Mouse (Mus musculus) layer of hippocampus, adult 9-10 months (tissue): Measurements from ENCODE around the gene Wdr3.

Experiments
- DNase-seq: peaks from one replicate; pipeline ENCODE4 v3.0.0; 2022; ENCODE audit warnings: low spot score

The Wdr3 gene

DNA sequence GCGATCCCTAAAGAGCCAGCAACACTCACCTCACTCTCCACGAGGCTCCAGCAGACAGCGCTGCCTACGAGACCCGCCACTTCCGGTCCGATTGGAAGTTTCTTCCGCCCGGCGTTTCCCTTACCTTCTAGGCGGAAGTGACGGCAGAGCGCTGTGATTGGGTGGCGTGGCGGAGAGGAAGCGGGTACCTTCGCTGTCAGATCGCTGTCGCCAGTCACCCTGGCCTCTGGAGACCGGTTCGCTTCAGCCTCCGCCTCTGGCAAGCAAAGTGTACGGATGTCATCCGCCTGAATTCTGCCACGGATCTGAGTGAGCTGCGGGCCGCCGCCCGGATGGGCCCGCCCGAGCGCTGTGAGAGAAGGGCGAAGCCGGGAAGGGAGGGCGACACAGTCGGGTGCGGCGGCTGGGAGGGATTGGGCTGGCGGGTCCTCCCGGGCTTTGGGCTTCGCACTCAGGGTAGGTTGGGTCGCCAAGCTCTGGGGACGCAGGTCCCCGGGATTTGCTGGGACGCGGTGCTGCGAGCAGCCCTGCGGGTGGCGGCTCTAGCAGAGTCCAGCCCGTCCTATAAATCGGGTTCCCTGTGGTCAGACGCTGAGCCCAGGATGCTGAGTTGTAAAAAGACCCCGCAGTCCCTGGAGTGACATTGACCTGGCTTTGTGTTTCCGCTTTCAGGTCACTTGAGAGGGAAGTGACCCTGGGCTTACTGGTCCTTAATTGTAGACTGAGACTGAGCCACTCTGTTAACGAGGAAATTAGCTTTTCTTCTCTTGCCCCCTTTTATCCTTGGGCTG lies at the start of gene Wdr3, which contains the start of gene Gdap2:
Gene Wdr3, minus strand, starts transcription at position 93 of the 791 bp plus-strand sequence.
Gene Gdap2, plus strand, starts transcription at position 67 of the 791 bp plus-strand sequence.
- DNase-seq: peak; percentile 84

DNA sequence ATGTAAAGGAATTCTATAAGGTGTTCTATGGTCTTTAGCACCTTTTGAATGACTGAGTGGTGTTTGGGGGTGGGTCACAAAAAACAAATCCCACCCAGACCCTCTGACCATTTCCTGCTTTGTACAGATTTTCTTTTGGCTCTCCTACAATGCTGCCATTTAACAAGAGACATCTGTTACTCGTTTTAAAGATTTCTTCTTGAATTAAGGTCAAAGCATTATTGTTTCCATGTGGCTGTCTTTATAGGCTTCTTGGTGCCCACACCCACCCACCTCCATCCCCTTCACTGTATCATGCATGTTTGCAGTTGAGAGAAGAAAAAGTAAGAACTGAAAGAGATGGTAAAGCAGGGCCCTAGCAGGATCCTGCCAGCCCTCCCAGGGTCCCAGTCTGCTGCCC lies 44.8 kb upstream of the Wdr3 start:
- no peak for DNase-seq

DNA sequence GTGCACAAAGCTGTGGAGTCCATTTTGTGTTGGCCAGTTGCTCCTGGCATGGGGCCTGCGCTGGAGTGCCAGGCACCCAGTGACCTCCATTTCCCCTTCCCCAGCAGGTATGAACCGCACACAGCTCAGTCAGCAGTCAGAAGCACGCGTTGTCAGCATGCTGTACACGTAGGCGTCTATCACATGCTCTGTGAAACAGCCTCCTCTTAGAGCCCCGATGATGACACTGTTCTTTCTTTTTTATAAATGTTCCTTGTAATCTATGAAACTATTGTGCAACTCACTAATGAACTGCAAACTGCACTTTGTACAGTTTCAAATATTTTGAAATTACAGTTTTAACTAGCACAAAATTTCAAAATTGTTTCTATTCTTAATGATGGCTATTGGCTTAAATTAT lies 39.3 kb upstream of the Wdr3 start:
- no peak for DNase-seq

DNA sequence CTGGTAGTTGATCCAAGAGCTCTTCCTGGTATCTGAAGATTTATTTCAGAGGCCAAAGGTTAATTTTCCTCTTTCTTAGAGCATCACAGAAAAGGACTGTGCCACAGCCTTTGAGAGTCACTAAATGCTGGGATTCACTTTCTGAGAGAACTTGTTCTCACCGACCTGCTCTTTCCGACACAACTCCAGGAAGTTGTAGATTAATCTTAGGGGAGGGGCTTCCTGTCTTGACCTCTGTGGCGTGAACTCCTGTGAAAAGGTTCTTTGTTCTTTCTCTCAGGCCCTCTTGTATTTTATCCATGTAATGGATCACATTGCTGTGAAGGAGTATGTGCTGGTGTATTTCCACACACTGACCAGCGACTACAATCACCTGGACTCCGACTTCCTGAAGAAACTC lies 32.0 kb upstream of the Wdr3 start:
- no peak for DNase-seq

DNA sequence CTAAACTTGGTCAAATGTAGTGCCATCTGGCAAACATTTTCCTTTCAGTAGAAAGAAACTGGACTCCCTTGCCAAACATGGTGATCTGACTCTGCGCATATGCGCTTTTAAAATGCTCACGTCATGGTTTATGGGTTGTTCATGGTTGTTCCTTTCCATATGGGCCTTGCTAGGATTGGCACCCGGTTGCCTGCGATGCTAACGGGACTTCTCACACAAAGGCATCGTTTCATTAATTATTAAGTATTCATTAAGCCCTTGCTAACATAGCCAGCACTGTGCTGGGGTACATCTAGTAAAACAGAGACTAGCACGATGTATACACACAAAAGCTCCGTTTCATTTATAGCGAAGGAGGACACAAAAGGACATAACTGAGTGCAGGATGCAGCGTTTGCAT lies 27.7 kb upstream of the Wdr3 start:
- DNase-seq: no peak

DNA sequence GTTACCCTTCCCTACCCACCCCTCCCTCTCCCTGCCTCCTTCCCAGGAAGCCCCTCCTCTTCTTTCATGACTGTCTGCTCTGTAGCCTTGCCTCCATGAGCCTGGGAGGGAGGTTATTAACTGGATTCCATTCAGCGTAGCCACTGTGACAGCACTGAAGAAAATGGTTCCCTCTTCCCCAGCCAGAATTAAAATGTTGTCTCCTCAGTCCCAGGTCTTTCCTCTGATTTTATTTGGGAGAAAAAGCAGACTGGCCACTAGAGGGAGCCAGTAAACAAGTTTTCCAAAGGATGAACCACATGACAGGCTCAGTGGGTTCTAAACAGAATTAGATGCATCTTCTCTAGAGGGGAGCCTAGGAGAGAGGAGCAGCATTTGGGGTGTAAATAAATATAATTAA lies 27.2 kb upstream of the Wdr3 start:
- peak; percentile 92 for DNase-seq

DNA sequence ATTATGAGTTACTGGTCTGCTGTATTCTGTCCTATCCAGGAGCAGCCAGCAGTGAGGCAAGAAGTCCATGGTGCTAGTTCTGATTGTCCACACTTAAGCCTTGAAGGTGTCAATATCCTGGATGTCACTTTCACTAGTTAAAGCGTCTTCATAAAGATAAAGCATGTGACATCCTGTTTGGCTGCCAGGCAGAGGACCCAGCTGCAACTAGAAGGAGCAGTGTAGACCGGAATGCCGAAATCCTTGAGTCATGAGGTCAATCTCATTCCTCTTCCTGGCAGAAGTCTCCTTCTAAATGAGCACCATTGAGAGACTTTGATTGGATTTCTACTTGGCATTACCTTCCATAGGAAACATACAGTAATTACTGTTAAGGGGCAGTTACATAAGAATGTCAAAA lies 18.3 kb upstream of the Wdr3 start:
- DNase-seq: no peak

DNA sequence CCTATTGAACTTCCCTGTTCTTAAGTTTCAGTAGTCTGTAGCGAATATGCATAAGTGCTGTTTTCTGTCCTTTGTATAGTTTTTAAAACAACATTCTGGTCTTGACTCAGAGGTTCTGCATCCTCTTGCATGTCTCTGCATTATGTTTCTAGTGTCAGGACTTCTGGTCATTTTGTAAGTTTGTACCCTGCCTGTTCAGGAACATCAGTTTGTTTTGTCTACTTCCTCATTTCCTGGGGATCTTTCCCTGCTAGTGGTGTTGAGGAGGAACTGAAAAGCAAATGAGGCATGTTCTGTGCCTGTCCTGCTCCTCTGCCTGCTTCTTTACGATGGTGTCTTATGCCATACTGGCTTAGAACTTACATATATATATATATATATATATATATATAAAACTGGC lies 13.8 kb upstream of the Wdr3 start:
- no peak for DNase-seq

DNA sequence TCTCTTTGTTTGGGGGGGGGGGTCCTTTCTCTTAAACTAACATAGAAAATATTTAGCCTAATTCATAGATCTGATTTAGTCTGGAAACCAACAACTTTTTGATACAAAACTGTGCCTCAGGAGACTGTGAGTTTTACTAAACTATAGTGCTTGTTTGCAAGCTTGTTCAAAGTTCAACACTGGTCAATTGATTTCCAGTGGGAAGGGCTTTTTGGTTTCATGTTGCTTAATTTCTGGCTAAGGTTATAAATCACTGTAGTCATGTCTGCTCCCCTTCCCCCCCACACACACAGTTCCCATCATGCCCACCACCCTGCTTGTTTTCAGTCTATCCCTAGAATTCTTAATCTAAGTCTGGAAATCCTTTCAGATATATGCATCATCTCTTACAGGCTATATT lies 2.8 kb upstream of the Wdr3 start:
- DNase-seq: no peak

DNA sequence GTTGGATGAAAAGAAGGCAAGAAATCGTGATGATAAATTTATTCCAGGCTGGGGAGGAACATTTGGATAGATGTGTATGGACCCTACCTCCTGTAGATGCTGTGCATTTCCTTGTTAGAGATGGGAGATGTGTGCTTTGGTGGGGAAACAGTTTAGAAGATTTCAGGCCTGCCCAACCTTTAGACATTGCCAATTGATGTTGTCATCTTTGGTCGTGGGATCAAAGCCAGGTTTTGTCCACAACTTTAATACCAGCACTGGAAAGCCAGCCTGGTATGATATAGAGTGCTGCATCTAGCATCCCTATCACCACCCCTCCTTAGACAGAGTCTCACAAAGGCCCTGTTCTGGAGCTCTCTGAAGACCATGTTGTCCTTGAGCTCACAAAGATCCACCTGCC lies 1.3 kb upstream of the Wdr3 start:
- DNase-seq: no peak

DNA sequence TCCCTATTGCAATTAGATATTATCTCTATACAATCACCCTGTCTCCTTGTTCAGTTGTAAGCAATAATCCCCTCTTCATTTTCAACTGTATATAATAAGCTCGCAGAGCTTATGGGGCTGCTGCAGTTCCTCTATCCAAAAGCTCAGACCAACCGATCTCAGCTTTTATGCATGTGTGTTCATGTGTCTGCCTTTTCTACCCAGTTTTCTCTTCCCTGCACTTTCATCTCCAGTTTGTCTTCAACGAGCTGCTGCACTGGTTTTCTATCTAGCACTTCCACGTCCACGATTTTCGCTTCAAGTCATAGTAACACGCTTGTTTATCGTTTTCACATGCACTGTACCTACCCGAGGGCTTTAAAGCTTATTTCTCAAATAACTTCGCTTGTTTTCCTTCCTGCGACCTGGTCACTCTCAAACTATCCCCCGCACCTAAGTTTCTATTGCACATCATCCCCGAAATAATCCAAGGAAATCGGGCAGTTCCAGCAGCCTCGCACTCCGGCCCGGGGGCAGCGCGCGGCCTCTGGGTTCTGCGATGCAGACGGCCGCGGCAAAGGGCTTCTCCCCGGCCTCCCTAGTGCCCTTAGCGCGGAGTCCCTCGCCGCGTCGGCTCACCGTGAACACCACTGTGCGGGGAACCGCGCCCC lies 417 bp downstream of the Wdr3 start:
- no peak for DNase-seq

DNA sequence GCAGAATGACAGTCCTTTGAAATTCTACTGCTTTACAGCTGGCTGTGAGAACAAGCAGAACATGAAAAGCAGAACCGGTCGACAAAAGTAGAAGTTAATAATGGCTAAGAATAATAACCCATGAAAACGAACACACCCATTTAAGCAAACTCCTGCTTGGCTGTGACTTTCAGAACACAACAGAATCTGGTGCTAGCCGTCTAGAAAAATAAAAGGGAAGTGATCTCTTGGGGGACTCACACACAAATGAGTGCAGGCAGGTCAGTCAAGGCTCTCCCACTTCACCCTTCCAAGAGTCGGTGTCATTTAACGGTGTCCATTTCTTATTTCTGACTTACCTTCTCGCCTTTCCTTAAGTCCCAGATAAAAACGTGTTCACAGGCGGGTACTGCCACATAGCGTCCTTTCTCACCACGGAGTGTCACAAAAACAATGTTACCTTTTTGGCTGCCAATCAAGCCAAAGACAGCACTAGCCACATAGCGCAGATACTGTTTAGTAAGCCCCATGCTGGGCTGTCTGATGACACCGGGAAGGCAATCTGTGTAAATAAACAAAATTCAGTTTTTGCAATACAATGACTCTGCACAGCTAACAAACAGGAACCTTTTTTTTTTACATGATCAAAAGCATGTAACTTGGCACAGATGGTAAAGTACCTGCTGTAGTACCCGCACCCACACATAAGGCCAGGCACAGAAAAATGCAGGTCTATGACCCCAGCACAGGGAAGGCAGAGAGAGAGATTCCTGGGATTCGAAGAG lies 1.3 kb downstream of the Wdr3 start:
- no peak for DNase-seq

DNA sequence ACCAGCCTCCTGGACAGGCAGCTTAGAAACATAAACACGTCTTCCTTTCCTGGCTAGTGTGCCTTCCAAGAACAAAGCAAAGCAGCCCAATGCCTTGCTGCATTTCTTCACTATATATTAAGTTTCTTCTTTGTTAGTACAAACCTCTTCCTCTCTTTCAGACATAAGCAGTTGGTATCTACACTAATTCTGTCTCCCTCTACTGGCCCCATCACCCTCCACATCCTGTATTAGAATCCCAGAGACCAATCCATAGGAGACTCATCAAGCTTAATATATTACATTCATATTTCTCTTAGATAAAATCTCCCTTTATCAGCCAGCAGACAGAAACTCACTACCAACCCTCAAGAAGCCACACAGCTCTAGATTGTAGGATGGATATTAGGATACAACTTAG lies 39.8 kb downstream of the Wdr3 start:
- no peak for DNase-seq

DNA sequence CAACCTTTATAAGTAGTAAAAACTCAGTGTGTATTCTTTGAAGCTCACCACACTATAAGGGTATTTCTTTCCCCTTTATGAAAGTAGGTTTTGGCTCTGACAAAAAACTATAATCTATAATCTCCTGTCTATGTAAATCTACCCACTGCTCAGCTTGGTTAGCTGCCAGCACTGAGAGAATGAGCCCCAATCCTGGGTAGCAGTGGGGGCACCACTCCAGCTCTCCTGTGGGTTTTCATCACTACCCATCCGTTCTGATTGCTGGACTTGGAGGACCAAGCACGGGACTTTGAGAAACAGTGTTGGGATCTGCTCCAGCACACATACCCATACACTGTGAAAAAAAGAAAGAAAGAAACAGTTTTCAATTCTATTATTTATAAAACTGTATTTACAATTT lies 40.2 kb downstream of the Wdr3 start:
- no peak for DNase-seq

DNA sequence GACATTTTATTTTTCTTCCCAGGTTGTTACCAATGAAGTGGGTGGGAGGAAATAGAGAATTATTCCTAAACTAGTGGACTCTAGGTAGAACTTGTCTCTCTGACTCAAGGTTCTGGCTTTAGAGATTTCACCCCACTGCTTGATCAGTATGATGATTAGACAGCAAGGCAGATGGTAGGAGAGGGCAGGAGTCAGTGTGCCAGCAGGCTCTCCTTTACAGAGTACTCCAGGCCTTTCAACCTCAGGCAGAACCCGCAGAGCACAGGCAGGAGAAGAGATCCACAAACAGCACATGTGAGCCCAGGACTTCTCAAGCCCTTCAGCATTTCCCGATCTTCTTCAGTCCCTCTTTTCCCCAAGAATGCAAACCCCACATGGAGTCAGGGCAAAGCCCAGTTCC lies 43.5 kb downstream of the Wdr3 start:
- DNase-seq: no peak

DNA sequence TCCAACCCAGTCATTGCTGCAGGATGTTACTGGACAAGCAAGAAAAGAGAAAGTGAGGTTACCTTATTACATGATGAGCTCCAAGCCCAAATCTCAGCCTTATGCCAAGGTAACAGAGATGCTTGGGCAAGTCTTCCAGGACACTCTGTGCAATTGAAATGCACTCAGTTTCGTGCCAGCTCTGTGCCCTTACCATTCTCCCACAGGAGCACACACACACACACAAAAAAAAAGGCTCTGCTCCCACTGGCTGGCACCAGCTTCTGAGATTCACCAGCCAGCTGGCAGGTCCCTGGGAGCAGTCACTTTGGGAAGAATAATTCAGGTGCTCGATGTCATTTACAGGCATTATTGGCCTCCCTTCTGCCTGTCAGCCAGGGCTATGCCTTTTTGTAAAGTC lies 55.5 kb downstream of the Wdr3 start:
- DNase-seq: no peak

DNA sequence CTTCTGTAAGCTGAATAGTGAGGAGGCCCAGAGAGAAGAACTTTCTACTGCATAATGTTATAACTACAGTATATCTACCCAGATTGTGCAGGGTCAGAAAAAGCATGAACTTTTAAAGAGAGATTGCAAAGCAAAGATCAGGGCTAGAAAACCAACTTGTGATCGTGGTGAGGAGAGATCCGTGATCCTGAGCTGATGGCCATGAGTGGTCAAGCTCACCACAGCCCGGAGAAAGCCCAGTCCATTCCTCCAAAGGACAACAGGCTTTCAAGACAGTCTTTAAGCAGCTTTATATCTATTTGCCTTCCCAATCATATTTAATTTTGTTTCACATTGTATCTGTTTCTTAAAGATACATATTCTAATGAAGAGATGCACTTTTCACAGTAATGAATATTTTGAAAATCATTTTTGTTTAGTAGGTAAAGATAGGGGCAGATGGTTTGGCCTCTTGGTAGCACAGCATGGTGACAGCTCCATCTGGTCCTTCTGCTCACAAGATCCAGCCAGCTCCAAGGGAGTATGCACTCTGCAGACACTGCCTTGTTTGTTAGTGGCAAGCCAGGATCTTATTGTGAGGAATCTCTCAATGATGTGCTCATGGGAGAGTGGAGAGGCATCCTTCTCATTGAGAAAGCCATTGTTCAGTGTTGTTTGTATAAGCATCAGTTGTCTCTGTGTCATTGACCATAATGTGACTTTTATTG lies 59.7 kb downstream of the Wdr3 start:
- peak; percentile 11 for DNase-seq
